Mouse (Mus musculus) embryo, embryonic 10.5 days (tissue): ENCODE measurements around the gene Ftl1-ps1.

ENCODE experiments used
- DNase-seq: peaks from one replicate; pipeline ENCODE4 v3.0.0-alpha.2; 2015; ENCODE audit warnings: low spot score

The Ftl1-ps1 gene

GRCm38 (mm10) chr13:74399298-74399839 is at the start of gene Ftl1-ps1:
TSS of gene Ftl1-ps1 (plus strand) at chr13:74399694.
- peak; percentile 28 for DNase-seq

GRCm38 (mm10) chr13:74350435-74350906 is 49.0 kb upstream of the Ftl1-ps1 start:
- no peak for DNase-seq

GRCm38 (mm10) chr13:74356491-74356890 is 43.0 kb upstream of the Ftl1-ps1 start:
- no peak for DNase-seq

- no peak for DNase-seq
Observed at GRCm38 (mm10) chr13:74362218-74362617, 37.3 kb upstream of the Ftl1-ps1 start.

GRCm38 (mm10) chr13:74363176-74363858 is 36.2 kb upstream of the Ftl1-ps1 start:
- DNase-seq, result no peak

- no peak for DNase-seq
Observed at GRCm38 (mm10) chr13:74363859-74364235, 35.6 kb upstream of the Ftl1-ps1 start, which contains the start of gene Lrrc14b. TSS of gene Lrrc14b (minus strand) at chr13:74364005.

- DNase-seq, result no peak
Observed at GRCm38 (mm10) chr13:74381533-74382276, 17.8 kb upstream of the Ftl1-ps1 start.

- no peak for DNase-seq
Observed at GRCm38 (mm10) chr13:74382289-74382688, 17.2 kb upstream of the Ftl1-ps1 start.

GRCm38 (mm10) chr13:74389730-74390129 is 9.8 kb upstream of the Ftl1-ps1 start:
- DNase-seq, result no peak

GRCm38 (mm10) chr13:74390371-74390990 is 9.0 kb upstream of the Ftl1-ps1 start, which contains the start of gene Zfp72:
TSS of gene Zfp72 (minus strand) at chr13:74390836.
- DNase-seq, result peak; percentile 84

GRCm38 (mm10) chr13:74391156-74391555 is 8.3 kb upstream of the Ftl1-ps1 start:
- no peak for DNase-seq

GRCm38 (mm10) chr13:74439895-74440294 is 40.4 kb downstream of the Ftl1-ps1 start:
- DNase-seq, result no peak
